Mouse (Mus musculus) macrophage (primary cell): ENCODE results near the gene AI481877. TPM values are rescaled to one million over a fixed set of nuclear protein-coding genes. Genes with fewer than 3 reads are reported as not detected.
A peak's percentile ranks its signal among the peaks of the same experiment; 100 is the strongest.

Source experiments
- H3K27ac ChIP-seq: fragments of 350-480 bp; formaldehyde crosslinking; 2 replicates; pipeline ENCODE4 v1.9.0; 2021
- H3K36me3 ChIP-seq: fragments of 350-480 bp; formaldehyde crosslinking; 2 replicates; pipeline ENCODE4 v1.9.0; 2021; ENCODE audit errors: inconsistent target
- H3K4me3 ChIP-seq: fragments of 350-480 bp; formaldehyde crosslinking; 2 replicates; pipeline ENCODE4 v1.9.0; 2021; ENCODE audit errors: inconsistent target
- H3K79me2 ChIP-seq: fragments of 350-480 bp; formaldehyde crosslinking; 2 replicates; pipeline ENCODE4 v1.9.0; 2021; ENCODE audit errors: inconsistent target
- WGBS: methylation state at CpG from one replicate; pipeline ENCODE4 v1.1.7; 2026; ENCODE audit warnings: inconsistent platforms; ENCODE audit not compliant: missing documents; 5-methylcytosine and 5-hydroxymethylcytosine counted together
- polyA plus RNA-seq: library from polyadenylated mRNA; stranded (reverse); fragments of 250-400 nt; gene quantifications from 3 replicates; pipeline ENCODE4 v1.2.4, GENCODE M21; 2018; ENCODE audit warnings: inconsistent platforms

AI481877 gene
- polyA plus RNA-seq, 1 experiment from 2014 or later = not detected

- Histone ChIP-seq H3K79me2 (no peaks in the 10 kb centered on the region), H3K27ac (no peak overlapping the region), H3K36me3 (no peaks in the 10 kb centered on the region), H3K4me3 (no peak overlapping the region)
- 86% methylated on average over 1 of the region's 1 CpGs for WGBS
Measured at GRCm38 (mm10) chr4:59089391-59089790, 49.4 kb downstream of the AI481877 start.

GRCm38 (mm10) chr4:59083430-59083829 is 55.4 kb downstream of the AI481877 start:
- no peaks in the 10 kb centered on the region for H3K36me3 ChIP-seq
- WGBS = 26% methylated on average over 2 of the region's 2 CpGs
- H3K4me3 ChIP-seq = no peak overlapping the region
- no peaks in the 10 kb centered on the region for H3K79me2 ChIP-seq
- H3K27ac ChIP-seq = no peak overlapping the region

GRCm38 (mm10) chr4:59069276-59069675 is 69.5 kb downstream of the AI481877 start:
- Histone ChIP-seq H3K79me2 (no peaks in the 10 kb centered on the region), H3K36me3 (no peaks in the 10 kb centered on the region), H3K4me3 (no peak overlapping the region), H3K27ac (no peak overlapping the region)
- 77% methylated on average over 3 of the region's 3 CpGs for WGBS

- Histone ChIP-seq H3K79me2 (no peaks in the 10 kb centered on the region), H3K36me3 (no peaks in the 10 kb centered on the region), H3K27ac (no peak overlapping the region), H3K4me3 (no peak overlapping the region)
- WGBS = 96% methylated on average over 12 of the region's 12 CpGs
Measured at GRCm38 (mm10) chr4:59062526-59062925, 76.3 kb downstream of the AI481877 start.

- H3K36me3 ChIP-seq = no peaks in the 10 kb centered on the region
- H3K27ac ChIP-seq = no peak overlapping the region
- H3K79me2 ChIP-seq = no peaks in the 10 kb centered on the region
- H3K4me3 ChIP-seq = no peak overlapping the region
- 78% methylated on average over 3 of the region's 3 CpGs for WGBS
Measured at GRCm38 (mm10) chr4:59057929-59058328, 80.9 kb downstream of the AI481877 start.

- no peak overlapping the region for H3K27ac ChIP-seq
- H3K79me2 ChIP-seq = no peaks in the 10 kb centered on the region
- no peaks in the 10 kb centered on the region for H3K36me3 ChIP-seq
- 86% methylated on average over 1 of the region's 1 CpGs for WGBS
- H3K4me3 ChIP-seq = no peak overlapping the region
Measured at GRCm38 (mm10) chr4:59051081-59051480, 87.7 kb downstream of the AI481877 start.

- no peaks in the 10 kb centered on the region for H3K79me2 ChIP-seq
- WGBS = 93% methylated on average over 3 of the region's 3 CpGs
- no peak overlapping the region for H3K27ac ChIP-seq
- H3K4me3 ChIP-seq = no peak overlapping the region
- 0 out of 2 replicates have a peak, but pooled peaks cover under 1% of the 10 kb centered on the region for H3K36me3 ChIP-seq
Measured at GRCm38 (mm10) chr4:59047222-59047621, 91.6 kb downstream of the AI481877 start.

GRCm38 (mm10) chr4:59043891-59044290 is 94.9 kb downstream of the AI481877 start:
- Histone ChIP-seq H3K79me2 (no peaks in the 10 kb centered on the region; the same call in 1 of the 2 replicates), H3K27ac (no peak overlapping the region), H3K4me3 (no peak overlapping the region), H3K36me3 (0 out of 2 replicates have a peak, but pooled peaks cover 7% of the 10 kb centered on the region)
- WGBS = 96% methylated on average over 6 of the region's 6 CpGs

- H3K36me3 ChIP-seq = 0 out of 2 replicates have a peak, but pooled peaks cover 7% of the 10 kb centered on the region
- no peak overlapping the region for H3K27ac ChIP-seq
- no peak overlapping the region for H3K4me3 ChIP-seq
- H3K79me2 ChIP-seq = peaks cover 4% of the 10 kb centered on the region; the same call in 1 of the 2 replicates
- 47% methylated on average over 5 of the region's 5 CpGs for WGBS
Measured at GRCm38 (mm10) chr4:59043074-59043473, 95.7 kb downstream of the AI481877 start.

- Histone ChIP-seq H3K4me3 (no peak overlapping the region), H3K79me2 (peaks cover 11% of the 10 kb centered on the region; the same call in 1 of the 2 replicates), H3K36me3 (0 out of 2 replicates have a peak, but pooled peaks cover 7% of the 10 kb centered on the region), H3K27ac (no peak overlapping the region)
- WGBS = 44% methylated on average over 11 of the region's 11 CpGs
Measured at GRCm38 (mm10) chr4:59040397-59041287, 98.1 kb downstream of the AI481877 start.

- 0 out of 2 replicates have a peak, but pooled peaks cover 7% of the 10 kb centered on the region for H3K36me3 ChIP-seq
- WGBS = 86% methylated on average over 3 of the region's 3 CpGs
Measured at GRCm38 (mm10) chr4:59037525-59037924, 101.3 kb downstream of the AI481877 start.

GRCm38 (mm10) chr4:59036490-59037127 is 102.2 kb downstream of the AI481877 start:
- H3K27ac ChIP-seq = peak overlapping the region; percentile 61
- 0 out of 2 replicates have a peak, but pooled peaks cover under 1% of the 10 kb centered on the region for H3K36me3 ChIP-seq
- WGBS = 1% methylated on average over 13 of the region's 13 CpGs
- H3K79me2 ChIP-seq = peaks cover 11% of the 10 kb centered on the region; the same call in 1 of the 2 replicates
- H3K4me3 ChIP-seq = peak overlapping the region; percentile 51

More at GRCm38 (mm10) chr4:59037525-59037924, 101.3 kb downstream of the AI481877 start:
- Histone ChIP-seq H3K27ac (no peak overlapping the region), H3K4me3 (no peak overlapping the region), H3K79me2 (peaks cover 11% of the 10 kb centered on the region; the same call in 1 of the 2 replicates)

GRCm38 (mm10) chr4:59035786-59036350 is 102.9 kb downstream of the AI481877 start:
- peak overlapping the region; percentile 61 for H3K27ac ChIP-seq
- WGBS = 34% methylated on average over 18 of the region's 18 CpGs
- H3K79me2 ChIP-seq = peaks cover 11% of the 10 kb centered on the region; the same call in 1 of the 2 replicates
- H3K36me3 ChIP-seq = no peaks in the 10 kb centered on the region
- H3K4me3 ChIP-seq = peak overlapping the region; percentile 51
